Mouse (Mus musculus): ENCODE data around the gene Myh11.
A peak's percentile ranks its signal among the peaks of the same experiment; 100 is the strongest.

Gene Myh11

DNA sequence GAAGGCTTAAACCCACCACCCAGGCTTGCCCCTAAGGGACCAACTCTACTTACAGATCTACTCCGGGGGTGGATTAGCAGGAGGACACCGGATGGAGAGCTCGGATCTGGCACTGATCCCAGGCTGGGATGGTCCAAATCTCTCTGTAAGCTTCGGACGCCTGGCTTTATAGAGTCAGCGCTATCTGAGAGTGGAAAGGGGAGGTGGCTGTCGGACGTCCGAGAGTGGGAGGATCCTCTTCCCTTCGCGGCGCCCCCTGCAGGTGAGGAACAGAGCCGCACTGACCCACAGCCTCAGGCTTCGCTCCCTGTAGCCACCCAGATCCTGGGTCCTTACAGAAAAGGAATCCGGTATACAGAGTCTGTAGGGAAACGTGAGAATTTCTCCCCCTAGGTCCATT is at the start of gene Myh11:
Gene Myh11 (minus strand): TSS at position 150 of the 400 bp plus-strand sequence.
- peak; percentile 68 for DNase-seq (ENCODE audit: low spot score)

DNA sequence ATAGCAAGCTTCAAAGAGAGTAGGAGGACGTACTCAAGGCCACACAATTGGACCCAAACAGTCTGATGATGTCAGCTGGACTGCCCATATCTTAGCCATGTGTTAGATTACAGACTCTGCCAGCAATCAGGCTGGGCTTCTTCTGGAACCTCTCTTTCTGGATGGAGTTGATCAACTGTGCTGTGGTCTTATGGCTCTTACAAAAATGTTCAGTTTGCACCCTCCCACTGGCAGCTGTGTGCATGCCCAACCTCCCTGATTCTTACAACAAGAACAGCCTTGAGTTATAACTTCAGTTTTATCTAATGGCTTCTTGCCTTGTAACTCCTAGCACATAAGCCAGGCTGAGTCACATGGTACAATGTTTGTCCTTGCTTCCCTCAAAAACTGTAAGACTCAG is 37.0 kb upstream of the Myh11 start:
- no peak for DNase-seq (ENCODE audit: low spot score)

DNA sequence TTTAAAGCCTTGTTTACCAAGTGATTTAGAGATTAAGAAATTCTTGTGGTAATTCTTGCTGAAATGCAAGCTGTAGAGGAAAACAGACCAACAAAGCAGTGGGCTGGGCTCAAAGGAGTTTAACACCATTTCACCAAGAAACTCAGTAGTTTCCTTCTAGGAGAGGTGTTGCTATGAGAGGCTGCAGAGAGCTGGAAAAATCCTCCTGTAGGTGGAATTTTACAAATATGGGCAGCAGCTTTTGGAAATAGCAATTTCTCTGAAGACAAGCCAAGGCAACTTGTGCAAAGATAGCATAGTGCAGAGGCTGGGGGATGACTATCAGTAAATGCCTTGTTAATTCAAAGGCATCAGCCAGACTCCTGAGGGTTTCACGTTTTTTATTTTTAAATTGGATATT is 29.3 kb upstream of the Myh11 start:
- no peak for DNase-seq (ENCODE audit: low spot score)

DNA sequence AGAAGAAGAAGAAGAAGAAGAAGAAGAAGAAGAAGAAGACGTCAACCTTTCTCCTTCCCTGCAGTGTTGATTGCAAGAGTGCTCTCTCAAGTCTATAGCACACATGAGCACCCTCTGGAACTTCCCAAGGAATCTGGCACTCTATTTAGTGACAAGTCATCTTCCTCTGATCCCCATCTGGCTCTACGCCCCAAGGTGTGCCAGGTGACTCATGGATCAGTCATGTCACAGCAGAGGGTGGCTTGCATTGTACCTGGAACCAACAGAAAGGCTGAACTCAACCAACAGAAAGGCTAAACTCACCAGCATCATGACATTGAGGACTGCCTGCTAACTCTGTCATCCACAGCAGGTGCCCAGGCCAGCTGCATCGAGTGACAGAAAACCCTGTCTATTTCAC is 28.5 kb upstream of the Myh11 start:
- peak; percentile 13 for DNase-seq (ENCODE audit: low spot score)

DNA sequence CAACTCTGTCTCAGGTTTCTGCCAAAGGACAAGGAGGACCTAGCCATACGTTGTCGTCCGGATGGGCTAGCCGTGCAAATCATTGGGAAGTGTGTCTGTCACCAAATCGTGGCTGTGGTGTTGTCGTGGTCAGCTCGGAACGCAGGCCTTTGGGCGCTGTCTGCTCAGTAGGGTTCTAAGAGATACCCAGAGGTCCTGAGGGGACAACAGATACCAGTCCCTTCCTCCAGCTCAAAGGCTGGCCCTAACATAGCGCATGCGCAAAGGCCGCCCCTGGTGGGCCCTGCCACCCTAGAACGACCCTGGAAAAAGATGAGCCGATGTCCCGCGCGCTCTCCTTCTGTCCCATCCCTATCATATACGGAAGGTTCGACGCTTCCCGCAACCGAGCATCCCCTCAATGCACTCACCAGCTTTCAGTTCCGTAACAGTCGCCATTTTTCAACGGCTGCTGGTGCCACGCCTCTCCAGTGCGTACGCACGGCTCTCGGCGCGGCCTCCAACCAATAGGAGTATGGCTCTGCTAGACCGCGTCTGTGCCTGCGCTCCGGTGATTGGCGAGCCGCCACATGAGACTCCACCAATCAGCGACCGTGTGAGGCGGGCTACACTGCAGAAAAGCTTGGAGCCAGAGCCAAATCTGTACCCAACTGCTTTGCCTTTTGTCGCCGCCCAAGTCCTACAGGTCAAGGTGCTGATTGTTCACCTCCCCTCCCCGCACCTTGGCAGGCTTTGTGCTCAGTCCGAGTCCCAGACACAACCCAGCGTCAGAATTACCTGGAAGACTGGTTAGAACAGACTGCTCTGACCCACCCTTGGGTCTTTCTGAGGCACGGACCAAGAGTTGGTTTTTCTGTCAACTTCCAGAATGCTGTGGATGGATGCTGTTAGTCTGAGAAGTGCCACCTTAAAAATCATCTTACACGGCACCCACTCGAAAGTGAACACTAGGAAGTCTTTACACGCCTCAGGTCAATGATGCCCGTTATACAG is 26.0 kb upstream of the Myh11 start, which contains the start of gene Fopnl:
Gene Fopnl (minus strand): TSS at position 522 of the 993 bp plus-strand sequence.
- peak; percentile 90 for DNase-seq (ENCODE audit: low spot score)

DNA sequence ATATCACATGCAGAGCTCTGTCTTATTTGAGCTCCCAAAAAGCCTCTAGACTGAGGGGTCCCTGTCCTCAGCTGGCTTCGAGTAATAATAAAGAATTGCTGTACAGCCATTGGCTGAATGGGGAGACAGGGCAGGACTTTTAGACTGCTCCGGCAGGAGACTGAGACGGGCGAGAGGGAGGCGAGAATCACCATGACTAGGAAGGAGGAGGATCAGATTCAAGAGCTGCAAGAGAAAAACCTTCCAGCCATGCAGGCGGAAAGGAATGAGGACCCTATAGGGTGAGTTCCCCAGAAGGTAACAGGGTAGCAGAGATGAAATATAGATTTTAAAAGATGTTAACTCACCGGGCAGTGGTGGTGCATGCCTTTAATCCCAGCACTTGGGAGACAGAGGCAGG is 21.7 kb upstream of the Myh11 start:
- DNase-seq (ENCODE audit: low spot score): no peak

DNA sequence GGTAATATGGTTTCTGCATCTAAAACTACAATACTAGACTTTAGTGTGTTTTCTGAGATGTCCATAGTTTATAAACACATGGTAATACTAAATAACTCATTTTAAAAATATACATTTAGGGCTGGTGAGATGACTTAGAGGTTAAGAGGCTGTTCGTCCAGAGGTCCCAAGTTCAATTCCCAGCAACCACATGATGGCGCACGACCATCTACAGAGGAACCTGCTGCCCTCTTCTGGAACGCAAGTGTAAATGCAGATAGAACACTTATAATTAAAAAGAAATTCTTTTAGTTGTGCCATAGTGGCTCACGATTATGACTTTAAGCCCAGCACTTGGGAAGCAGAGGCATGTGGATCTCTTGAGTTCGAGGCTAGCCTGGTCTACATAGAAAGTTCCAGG is 20.2 kb upstream of the Myh11 start:
- no peak for DNase-seq (ENCODE audit: low spot score)

DNA sequence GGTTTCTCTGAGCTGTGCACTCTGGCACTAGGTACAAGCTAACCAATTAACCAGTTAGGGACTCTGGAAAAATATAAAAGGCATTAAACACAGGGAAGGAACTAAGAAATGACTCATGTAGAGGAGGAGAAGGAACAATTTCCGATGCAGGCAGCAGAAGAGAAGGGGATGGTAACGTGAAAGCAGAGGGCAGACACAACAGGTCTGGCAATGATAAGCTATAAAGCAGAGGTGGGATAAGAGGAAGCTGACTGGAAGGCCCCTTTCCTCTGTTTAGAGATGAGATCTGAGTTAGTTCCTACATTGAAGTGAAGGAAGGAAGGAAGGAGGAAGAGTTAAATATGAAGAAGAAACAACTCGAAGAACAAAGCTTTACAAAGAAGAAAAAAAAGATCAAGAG is 18.7 kb upstream of the Myh11 start:
- no peak for DNase-seq (ENCODE audit: low spot score)

DNA sequence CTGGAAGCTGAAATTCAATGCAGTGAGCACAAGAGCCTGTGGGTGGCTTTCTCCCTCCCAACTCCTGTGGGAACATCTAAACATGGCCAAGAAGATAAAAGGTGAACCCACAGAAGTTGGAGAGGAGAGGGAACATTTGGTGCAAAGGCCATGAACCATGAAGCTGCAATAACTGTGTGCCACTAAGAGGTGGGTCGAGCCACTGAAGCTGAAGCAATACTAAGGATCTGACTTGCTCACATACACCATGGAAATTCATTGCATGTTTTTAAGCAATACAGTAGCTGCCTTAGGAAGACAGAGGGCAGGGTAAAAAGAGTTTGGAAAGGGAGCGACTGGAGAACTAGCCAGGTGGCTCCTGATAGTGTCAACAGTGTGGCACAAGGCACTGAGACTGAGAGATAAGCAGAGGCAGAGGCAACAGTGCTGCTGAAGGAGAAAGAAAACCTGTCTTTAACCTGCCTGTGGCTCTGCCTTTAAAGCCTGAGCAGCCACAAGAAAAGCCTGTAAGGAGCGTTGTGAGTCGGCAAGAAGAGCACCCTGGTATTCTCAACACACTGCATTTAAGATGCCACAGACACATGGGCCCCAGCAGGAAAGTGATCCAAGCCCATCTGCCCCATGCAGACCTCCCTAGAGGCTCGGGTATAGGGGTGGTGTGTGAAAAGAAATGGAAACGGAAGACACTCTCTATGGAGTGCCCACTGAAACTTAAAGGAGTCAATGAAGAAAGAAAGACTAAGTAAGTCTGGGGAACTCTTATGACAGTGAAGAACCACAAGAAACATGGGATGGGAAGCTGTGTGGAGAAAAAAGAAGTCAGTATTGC is 17.3 kb upstream of the Myh11 start:
- DNase-seq (ENCODE audit: low spot score): no peak

DNA sequence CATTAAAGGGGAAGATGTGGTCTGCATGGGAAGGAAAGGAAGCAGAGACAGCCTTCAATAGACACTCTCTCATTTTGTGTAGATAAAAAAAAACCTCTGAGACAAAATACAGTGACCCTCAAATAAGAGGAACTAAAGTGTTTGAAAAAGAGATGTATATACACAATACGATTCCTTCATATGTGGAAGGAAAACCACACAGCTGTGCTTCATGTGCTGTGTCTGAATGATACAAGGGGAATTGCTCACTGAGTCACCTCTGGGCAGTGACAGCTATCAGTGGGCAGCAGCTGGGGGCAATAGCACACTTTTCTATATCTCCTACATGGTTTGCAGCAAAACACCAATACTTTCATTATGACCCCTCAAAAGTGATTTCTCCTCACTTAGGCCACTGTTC is 16.2 kb upstream of the Myh11 start:
- DNase-seq (ENCODE audit: low spot score): no peak

DNA sequence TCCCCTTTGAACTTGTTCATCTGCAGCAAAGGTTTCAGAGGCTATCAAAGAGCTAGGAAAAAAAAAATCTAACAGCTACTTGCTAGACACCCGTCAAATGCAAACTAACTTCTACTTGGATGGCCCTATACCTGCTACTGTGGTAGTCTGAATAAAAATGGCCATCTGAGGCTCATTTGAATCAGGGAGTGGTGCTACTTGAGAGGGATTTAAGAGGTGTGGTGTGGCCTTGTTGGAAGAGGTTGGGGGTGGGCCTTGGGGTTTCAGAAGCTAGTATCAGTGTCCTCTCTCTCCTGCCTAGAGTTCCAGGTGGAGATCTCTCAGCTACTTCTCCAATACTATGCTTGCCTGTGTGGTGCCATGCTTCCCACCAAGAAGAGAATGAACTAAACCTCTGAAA is 15.3 kb upstream of the Myh11 start:
- no peak for DNase-seq (ENCODE audit: low spot score)

DNA sequence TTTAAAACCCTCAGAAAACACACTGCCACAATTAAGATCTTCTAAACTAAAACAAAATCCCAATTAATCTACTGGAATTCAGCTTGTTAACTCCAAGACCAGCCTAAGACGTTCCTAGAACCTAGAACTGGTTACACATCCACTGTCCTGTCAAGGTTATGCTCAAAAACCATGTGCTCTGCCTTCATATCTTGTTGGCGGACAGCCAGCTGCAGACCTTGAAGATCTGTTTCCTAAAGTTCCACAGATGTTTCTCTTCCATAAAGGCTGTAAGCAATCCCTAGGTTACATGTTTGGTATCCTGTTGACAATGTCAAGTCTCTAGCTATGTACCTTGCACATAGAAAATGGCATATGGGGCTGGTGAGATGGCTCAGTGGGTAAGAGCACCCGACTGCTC is 13.6 kb upstream of the Myh11 start:
- no peak for DNase-seq (ENCODE audit: low spot score)

DNA sequence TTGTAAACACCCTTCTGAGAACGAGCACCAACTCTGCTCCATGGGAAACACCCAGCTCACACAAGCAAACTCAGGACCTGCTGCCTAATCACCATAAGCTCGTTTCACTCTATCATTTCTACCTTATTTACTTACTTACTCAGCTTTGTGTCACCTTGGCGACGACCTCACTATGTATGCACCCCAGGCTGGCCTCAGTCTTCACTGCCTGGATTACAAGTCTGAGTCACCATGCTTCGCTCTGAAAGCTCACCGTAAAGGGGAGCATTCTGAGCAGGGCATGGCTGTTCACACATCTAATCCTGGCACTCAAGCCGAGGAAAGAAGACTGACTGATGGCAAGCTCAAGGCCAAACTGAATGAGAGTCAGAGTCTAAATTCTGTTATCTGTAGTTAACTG is 12.5 kb upstream of the Myh11 start:
- DNase-seq (ENCODE audit: low spot score): peak; percentile 9

DNA sequence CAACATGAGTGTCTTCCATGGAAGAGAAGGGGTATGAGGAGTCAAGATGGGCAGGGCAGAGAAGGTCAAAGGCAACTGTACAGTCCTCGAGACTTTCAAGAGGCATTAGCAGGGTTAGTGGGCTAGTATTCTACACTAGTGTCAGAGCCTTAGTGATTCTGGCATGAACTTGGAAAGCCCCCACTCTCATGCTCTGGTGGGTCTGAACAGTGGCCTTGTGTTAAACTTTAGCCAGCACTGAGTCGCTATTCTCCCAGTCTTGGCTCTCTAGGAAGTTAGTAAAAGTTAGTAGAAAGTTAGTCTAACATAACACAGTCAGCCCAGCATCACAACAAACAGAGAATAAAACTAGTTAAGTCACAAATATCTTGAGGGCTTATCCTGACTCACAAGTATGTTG is 12.0 kb upstream of the Myh11 start:
- DNase-seq (ENCODE audit: low spot score): no peak

DNA sequence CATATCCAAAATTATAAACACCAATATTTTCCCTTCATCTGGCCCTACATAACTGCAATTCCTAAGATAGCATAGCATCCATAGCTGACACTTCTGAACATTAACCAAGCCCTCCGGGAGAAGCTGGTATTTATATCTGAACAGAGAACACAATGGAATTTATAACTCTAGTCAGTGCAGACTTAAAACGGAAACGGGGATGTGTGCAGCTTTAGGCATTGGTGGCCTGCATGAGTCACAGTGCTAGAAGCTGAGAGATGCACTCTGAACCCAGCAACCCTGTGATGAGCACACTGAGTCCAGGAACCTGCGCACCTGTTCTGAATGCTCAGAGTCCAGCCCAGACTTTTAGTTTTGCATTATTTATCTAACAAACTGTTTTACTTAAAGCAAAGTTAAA is 7.3 kb upstream of the Myh11 start:
- no peak for DNase-seq (ENCODE audit: low spot score)

DNA sequence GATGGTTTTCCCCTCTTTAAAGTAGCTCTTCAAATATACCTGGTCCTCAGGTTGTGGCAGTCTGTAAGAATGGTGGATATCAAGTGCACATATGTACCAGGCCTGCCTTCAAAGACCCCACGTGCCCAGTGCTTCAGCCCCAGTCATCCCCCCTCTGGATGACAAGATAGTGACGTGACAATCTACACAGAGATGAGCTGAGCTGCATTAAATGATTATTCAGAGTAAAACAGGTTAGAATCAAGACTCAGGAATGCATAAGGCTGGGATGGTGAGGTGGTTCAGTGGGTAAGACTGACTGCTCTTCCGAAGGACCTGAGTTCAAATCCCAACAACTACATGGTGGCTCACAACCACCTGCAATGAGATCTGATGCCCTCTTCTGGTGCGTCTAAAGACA is 6.6 kb upstream of the Myh11 start:
- no peak for DNase-seq (ENCODE audit: low spot score)

DNA sequence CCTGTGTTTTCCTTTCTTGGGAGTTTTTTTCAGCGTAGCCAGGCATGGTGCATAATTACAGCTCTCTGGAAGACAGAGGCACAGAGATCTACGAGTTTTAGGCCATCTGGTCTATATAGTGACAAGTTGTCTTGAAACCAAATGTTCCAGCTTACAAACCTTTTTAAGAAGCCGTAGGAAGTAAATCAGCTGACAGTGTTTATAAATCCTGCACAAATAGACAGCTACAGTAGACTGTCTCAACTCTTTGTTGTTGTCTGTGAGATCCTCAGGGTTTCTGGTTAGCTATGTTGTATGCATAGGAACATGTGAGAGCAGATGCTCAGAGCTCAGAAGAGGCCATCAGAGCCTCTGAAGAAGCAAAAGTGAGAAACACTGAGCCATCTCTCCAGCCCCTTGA is 6.0 kb upstream of the Myh11 start:
- DNase-seq (ENCODE audit: low spot score): no peak

DNA sequence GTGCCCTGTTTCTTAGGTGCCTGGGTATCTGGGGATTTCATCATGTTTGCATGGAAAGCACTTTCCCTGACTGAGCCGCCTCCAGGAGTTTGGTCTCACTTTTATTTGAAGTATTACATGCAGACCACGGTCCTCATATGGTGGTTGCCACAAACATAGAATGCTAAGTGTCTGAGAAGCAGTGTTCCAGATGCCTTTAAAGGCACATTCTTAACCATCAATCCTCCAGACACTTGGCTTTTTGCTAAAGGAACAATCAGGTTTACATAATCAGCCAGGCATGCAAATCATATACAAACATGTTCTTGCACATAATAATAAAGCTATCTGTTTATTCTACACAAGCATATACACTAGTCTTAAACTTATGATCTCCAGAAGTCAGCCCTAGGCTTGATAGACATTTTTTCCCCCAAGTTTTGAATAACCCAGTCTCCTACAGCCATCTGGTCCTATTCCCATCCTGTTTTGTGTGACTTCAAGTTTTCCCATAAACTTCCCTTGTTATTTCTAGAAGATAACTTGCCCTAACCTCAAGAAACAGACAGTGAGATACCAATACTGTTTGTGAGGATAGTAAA is 5.5 kb upstream of the Myh11 start:
- no peak for DNase-seq (ENCODE audit: low spot score)

DNA sequence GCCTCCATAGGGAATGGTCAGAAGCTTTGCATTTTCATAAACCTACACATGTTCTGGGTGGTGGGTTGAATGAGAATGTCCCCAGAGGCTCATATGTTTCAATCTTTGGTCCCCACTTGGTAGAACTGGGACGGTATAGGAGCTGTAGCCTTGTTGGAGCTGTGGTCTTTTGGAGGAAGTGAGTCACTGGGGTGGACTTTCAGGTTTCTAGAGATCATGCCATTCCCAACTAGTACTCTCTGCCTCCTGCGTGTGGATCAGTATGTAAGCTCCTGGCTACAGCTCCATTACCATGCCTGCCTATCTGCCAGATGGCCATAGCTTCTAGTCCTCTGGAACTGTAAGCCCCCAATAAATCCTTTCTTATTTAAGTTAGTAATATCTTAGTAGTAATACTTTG is 4.1 kb upstream of the Myh11 start:
- DNase-seq (ENCODE audit: low spot score): no peak

DNA sequence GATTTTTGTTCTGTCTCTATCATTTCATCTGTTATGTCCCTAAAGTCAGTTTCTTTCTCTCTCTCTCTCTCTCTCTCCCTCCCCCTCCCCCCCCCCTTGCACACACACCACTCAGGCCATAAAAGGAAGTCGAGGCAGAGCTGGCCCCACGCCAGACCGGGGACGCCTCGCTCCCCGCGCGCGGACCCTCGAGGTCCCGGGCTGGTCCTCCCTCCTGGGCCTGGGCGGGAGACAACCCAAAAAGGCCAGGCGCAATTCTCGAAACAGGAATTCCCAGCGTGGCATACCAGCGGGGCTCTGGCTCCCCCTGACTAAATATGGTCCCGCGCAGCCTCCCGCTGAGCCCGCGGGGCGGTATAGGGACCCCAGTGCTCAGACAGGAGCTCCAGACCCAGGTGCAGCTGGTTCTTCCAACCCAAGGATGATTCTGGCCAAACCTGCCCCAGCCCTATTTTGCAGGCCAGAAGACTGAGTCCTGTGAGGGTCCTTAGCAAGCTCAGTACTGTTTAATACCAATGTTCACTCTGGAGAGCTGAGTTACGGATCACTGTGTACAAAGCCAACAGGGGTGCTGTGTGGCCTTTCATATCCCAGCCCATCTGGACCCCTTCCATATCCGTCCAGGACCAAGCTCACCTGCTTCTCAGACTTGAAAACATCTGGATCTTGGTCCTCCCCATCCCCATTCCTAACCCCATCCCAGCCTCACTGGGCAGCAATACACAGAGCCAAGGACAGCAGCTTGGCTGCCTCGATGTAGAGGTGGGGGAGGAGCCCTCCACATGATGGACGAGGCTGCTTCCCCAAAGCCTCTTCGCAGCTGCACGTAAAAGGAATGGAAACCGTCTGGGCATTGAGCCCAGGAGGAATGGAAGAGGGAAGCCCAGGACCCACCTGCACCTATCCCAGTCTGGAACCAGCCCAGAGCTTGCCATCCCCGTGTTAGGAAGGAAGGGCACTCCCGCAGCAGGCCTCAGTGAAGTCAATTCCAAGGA is 1.3 kb upstream of the Myh11 start:
- DNase-seq (ENCODE audit: low spot score): peak; percentile 25

DNA sequence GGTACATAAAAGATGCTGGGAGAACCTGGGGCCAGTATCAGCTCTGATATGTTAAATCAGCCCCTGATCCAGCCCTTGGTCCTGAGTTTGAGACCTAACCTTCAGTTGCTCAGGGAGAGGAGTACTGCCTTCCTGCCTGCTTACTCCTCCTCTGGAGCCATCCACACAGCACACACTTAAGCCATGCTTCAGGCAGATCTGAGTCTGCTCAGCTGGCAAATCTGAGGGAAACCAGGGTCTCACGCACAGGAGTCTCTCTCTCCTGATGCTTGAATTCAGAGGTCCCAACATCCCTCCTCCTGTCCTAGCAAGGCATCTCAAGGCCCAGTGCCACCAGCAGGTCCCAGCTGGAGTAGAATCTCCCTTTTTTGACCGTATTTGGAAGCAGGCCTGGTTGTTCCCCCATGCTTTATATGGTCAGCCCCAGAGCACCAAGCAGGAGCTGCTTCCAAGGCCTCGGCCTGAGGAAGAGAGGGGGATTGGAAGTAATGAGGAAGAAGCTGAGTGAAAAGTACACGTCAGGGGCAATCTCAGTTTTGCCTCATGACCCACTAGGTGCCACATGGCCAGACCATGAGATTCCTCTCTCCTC is 18.7 kb downstream of the Myh11 start:
- DNase-seq (ENCODE audit: low spot score): no peak

Data from urinary bladder, postnatal 25 days (tissue).